Comparison of ENCODE assay signal across 8 mouse cellular contexts in genomic region chr3:145684604-145685441, GRCm38 (mm10). TPM values are rescaled to one million over a fixed set of nuclear protein-coding genes. Genes with fewer than 3 reads are reported as not detected.
A peak's percentile ranks its signal among the peaks of the same experiment; 100 is the strongest.
DNase-seq lines count a peak whose midpoint lies in the region; ATAC-seq and TF ChIP-seq lines count a peak whose summit lies in the region.

No protein-coding gene starts in this region.

- H3K27ac ChIP-seq in cortical plate, adult 2 months (ENCODE audit: insufficient read depth, low read length) = peak overlapping the region; percentile 59; the same call in 1 of the 2 replicates
- H3K27ac ChIP-seq in heart, embryonic 14.5 days (replicated peaks in 1 of 2; ENCODE audit: control insufficient read depth in 1 of 2, insufficient read depth in 1 of 2, low read depth in 2 of 2, low read length in 2 of 2) = no peak overlapping the region
- H3K27ac ChIP-seq in forebrain, embryonic 12.5 days = no peak overlapping the region

- 0 out of 2 replicates have a peak, but pooled peaks cover 1% of the 10 kb centered on the region for H3K4me1 ChIP-seq in cortical plate, adult 2 months (ENCODE audit: control insufficient read depth, insufficient read depth, low read length)
- H3K4me1 ChIP-seq in heart, embryonic 14.5 days (ENCODE audit: control insufficient read depth in 2 of 2, insufficient read depth in 2 of 2, low read length in 2 of 2) = peaks cover 10 to 21% of the 10 kb centered on the region in 2 experiments
- peaks cover 3% of the 10 kb centered on the region; the same call in 1 of the 2 replicates for H3K4me1 ChIP-seq in forebrain, embryonic 12.5 days

- H3K4me2 ChIP-seq in heart, embryonic 14.5 days (ENCODE audit: low read length) = peak overlapping the region; percentile 42
- no peak overlapping the region for H3K4me2 ChIP-seq in forebrain, embryonic 12.5 days

- peak; percentile 67 for DNase-seq in gastrocnemius, adult 18-20 months (ENCODE audit: low spot score)
- DNase-seq in gastrocnemius, postnatal 4 days (ENCODE audit: low spot score in 2 of 2) = no peak
- peak; percentile 38 to 53 for DNase-seq in lung, adult 18-20 months
- no peak for DNase-seq in ovary, postnatal 14 days (ENCODE audit: low spot score)
- DNase-seq in frontal cortex, postnatal 25 days (ENCODE audit: low spot score in 2 of 2) = no peak

- no peaks in the 10 kb centered on the region for H3K36me3 ChIP-seq in heart, embryonic 14.5 days (ENCODE audit: control insufficient read depth, insufficient read depth, low read length)
- no peaks in the 10 kb centered on the region for H3K36me3 ChIP-seq in forebrain, embryonic 12.5 days (replicated peaks)

- H3K27me3 ChIP-seq in heart, embryonic 14.5 days (ENCODE audit: control insufficient read depth, insufficient read depth, low read length) = no peaks in the 10 kb centered on the region
- no peaks in the 10 kb centered on the region for H3K27me3 ChIP-seq in forebrain, embryonic 12.5 days

- ATAC-seq in heart, embryonic 14.5 days (ENCODE audit: insufficient number of reproducible peaks, insufficient read depth, low FRiP score, low read depth) = no peak; the same call in 1 of the 2 replicates
- ATAC-seq in forebrain, embryonic 12.5 days (ENCODE audit: low FRiP score) = no peak

- H3K4me3 ChIP-seq in cortical plate, adult 2 months (ENCODE audit: insufficient read depth, low read length) = no peak overlapping the region
- no peak overlapping the region for H3K4me3 ChIP-seq in heart, embryonic 14.5 days (ENCODE audit: control insufficient read depth in 1 of 2, insufficient read depth in 1 of 2, low read depth in 1 of 2, low read length in 2 of 2)
- no peak overlapping the region for H3K4me3 ChIP-seq in forebrain, embryonic 12.5 days (replicated peaks)

- no peak for TF ChIP-seq CTCF in cortical plate, adult 2 months (IDR thresholded peaks at IDR 0.05; ENCODE audit: extremely low read depth, insufficient read depth, low read length)

- no peak for TF ChIP-seq POLR2A in cortical plate, adult 2 months (IDR thresholded peaks at IDR 0.05; ENCODE audit: extremely low read depth, insufficient read depth, low read length)

- H3K9ac ChIP-seq in heart, embryonic 14.5 days (ENCODE audit: low read length) = 0 out of 2 replicates have a peak overlapping the region, but pooled peaks have one; percentile 16
- no peak overlapping the region for H3K9ac ChIP-seq in forebrain, embryonic 12.5 days

- no peaks in the 10 kb centered on the region for H3K9me3 ChIP-seq in heart, embryonic 14.5 days (ENCODE audit: control insufficient read depth, low read length)
- no peaks in the 10 kb centered on the region for H3K9me3 ChIP-seq in forebrain, embryonic 12.5 days

- 27% methylated on average over 19 of the region's 19 CpGs for WGBS in heart, embryonic 14.5 days
- WGBS in forebrain, embryonic 12.5 days = 58% methylated on average over 19 of the region's 19 CpGs

RNA-seq across cellular contexts. Expression of gene Ccn1, which starts 35.0 kb away (rescaled TPM):
- 100 to 1,000 TPM in 1 of 2 experiments, 10 to 100 TPM in 1; 45.3 to 211 TPM for total RNA-seq in gastrocnemius, adult 18-20 months (2021)
- 10 to 100 TPM; 40.7 to 49.3 TPM for total RNA-seq in gastrocnemius, postnatal 4 days (2021)
- 9.5 and 16.5 TPM in 2 replicates for polyA plus RNA-seq in cortical plate, adult 2 months (2012; rRNA removed)
- polyA plus RNA-seq in heart, embryonic 14.5 days (2014; fragmentation: Nextera tagmentation; extraction: Ambion mirVana) = 29.4 and 42.7 TPM in 2 replicates
- polyA plus RNA-seq in forebrain, embryonic 12.5 days (2016; fragmentation: Nextera tagmentation; extraction: Ambion mirVana) = 43.9 and 44.1 TPM in 2 replicates

Comparison
In these comparisons a context has a peak if more than half of its experiments do, and no peak if none do; other contexts are left out.
1. DNase-seq: peak in gastrocnemius, adult 18-20 months (single experiment) and lung, adult 18-20 months (2 of 2); none in gastrocnemius, postnatal 4 days (0 of 2), ovary, postnatal 14 days (single experiment) and frontal cortex, postnatal 25 days (0 of 2).